Mouse (Mus musculus): ENCODE measurements at regions not wholly inside any gene's neighbourhood (a gene's known extent, or its start where the extent isn't known, plus 50 kb on each side); places are given as distances from the start of the nearest gene placed in this dataset.

- no peak for DNase-seq (ENCODE audit: low spot score)
These were observed 117.0 kb upstream of the Spdye4c start for GRCm38 (mm10) chr2:128473997-128474396.

DNA sequence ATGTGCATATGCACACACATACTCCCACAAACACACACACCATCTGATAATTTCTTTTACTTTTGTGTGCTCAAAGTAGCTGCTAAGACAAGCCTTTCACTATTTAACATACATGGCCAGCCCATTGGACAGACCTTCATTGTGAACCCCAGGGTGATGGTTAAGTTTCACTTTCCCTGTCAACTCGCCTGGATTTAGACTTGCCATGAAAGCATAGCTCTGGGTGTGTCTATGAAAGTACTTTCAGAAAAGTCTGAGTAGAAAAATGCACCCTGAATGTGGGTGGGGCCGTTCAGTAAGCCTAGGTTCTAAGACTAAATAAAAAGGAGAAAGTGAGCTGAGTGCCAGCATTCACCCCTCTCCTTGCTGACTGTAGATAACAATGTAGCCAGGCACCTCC lies 113.8 kb upstream of the Spdye4c start:
- DNase-seq (ENCODE audit: low spot score), result no peak

DNA sequence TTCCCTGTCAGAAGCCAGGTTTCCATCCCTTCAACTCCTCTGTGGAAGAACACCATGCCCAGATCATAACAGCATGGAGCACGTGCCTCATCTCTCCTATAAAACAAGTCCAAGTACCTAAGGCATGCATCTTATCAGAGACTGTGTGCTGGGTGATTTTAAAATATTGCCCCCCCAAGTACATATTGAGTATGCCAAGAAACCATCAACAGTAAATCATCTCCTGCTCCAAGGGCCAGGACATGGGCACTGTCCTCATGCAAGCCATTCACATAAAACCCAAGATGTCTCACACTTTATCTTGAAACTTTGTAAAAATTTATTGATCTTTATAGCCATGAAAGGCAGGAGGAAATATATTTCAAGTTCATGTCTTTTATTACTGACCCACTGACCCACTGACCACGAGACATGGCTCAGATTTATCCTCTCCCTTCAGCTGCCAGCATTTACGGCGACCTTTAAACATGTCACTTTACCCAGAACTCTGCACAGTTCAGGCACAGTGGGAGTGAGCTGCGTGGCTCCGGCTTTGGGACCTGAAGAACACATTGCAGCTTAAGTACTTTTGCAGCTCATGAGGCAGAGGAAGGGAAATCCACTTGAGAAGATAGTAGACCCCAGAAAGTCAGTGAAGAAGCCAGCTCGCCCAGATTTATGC lies 99.7 kb upstream of the Spdye4c start:
- DNase-seq (ENCODE audit: low spot score), result no peak

DNA sequence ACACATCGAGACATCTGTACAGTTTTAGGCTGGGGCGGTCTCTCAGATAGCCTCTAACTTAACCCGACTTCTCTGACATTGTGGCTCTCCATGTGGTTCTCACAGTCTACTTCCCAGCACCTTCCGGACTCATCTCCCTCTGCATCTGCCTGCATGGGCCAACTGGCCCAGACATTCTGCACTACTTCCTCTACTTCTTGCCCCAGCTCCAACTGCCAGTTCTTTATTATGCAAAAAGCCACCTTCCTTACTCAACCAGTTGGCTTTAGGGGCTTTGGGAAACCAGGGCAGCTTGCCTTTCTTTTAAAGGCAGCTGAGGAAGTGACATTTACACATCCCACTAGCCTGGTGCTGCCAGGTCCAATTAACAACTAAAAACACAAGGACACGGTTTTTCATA lies 97.1 kb upstream of the Spdye4c start:
- DNase-seq (ENCODE audit: low spot score), result no peak

- DNase-seq (ENCODE audit: low spot score), result no peak
These were observed 93.1 kb upstream of the Spdye4c start for GRCm38 (mm10) chr2:128497891-128498290.

GRCm38 (mm10) chr2:128498611-128499010 lies 92.4 kb upstream of the Spdye4c start:
- DNase-seq (ENCODE audit: low spot score), result no peak

- peak; percentile 25 for DNase-seq (ENCODE audit: low spot score)
These were observed 91.3 kb upstream of the Spdye4c start for GRCm38 (mm10) chr2:128499575-128500184.

DNA sequence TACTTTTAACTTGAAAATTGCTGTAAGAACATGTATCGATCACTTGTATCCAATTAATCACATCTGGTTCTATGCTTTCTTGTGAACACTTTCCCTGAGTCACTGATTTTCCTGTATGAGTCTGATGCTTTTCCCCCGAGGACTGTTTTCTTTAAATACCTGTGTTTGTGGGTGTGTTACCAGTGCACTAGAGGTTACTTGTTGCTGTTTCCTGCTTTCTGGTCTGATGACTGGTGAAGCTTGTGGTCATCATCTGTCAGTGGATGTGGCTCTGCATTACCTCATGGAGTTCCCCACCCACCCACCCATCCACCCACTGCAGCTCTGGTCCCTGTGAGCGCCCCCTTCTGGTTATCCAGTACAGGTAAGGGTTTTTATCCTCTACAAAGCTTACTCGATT lies 88.3 kb upstream of the Spdye4c start:
- DNase-seq (ENCODE audit: low spot score), result peak; percentile 12

- DNase-seq (ENCODE audit: low spot score), result no peak
These were observed 87.7 kb upstream of the Spdye4c start for GRCm38 (mm10) chr2:128503136-128503935.

- no peak for DNase-seq (ENCODE audit: low spot score)
These were observed 83.3 kb upstream of the Spdye4c start for GRCm38 (mm10) chr2:128507591-128508243.

GRCm38 (mm10) chr2:128508244-128508605 lies 82.8 kb upstream of the Spdye4c start:
- DNase-seq (ENCODE audit: low spot score), result no peak

GRCm38 (mm10) chr2:128511291-128511690 lies 79.7 kb upstream of the Spdye4c start:
- DNase-seq (ENCODE audit: low spot score), result no peak

DNA sequence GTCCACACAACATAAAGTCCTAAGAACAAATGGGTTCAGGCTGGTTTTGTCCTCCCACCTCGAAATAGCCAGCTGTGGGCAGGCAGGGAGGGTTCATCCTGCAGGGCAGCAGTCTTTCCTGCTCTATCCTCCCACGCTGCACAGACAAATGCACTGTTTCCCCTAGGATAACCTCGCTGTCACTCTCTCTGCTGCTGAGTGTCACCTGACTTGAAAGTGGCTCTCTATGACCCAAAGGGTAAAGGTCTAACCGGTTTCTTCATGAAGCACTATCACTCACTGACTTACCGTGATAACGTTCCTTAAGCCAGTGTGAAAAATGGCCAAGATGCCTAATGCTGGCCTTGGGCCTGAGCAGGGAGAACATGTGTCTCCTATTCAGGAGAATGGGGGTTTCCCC lies 78.2 kb upstream of the Spdye4c start:
- no peak for DNase-seq (ENCODE audit: low spot score)

DNA sequence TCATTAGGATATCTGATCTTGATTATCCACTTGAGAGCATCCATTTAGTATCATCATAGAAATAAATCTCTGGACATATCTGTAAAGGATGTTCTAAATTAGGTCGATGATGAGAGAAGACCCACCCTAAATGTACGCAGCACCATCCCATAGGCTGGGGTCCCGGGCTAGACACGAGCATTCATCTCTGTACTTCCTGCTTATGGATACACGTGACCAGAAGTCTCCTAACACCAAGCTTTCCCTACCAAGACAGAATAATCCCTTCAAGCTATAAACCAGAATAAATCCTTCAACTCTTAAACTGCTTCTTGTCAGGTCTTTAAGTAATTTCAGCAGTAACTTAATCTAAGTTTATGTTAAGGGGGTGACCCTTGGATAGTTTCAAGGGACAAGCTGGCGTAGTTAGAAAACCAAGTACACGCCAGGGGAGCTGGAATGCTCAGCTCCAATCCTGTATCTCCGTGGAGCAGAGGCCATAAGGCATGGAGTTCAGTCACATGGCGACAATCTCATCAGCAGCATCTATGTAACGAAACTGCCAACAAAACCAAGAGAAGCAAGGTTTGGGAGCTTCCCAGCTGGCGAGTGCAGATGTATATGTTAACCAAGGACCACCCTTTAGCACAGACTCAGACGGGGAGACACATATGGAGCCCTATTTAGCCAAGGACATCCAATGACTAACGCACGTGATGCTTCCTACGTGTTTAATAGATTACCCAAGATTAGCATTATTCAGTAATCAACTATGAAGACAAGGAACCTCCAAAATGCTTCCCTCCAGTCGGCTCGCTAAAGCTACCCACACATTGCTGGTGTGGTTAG lies 76.3 kb upstream of the Spdye4c start:
- DNase-seq (ENCODE audit: low spot score), result no peak

DNA sequence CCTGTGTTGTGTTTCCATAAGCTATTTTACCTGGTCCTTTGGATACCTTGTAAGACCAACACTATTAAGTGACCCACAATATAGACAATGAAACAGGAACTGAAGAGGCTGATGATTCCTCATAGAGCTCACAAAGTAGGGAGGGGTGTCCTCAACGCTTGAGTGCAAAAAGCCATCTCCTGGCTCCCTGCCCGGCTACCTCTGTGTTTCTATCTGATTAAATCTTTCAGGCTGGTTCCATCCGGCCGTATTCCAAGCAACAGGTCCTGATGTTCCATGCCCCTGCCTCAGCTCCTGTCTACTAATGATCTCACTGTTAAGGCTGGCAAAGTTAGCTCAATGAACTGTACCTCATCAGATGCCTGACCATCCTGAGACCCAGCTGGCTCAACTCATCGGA lies 75.3 kb upstream of the Spdye4c start:
- DNase-seq (ENCODE audit: low spot score), result no peak

DNA sequence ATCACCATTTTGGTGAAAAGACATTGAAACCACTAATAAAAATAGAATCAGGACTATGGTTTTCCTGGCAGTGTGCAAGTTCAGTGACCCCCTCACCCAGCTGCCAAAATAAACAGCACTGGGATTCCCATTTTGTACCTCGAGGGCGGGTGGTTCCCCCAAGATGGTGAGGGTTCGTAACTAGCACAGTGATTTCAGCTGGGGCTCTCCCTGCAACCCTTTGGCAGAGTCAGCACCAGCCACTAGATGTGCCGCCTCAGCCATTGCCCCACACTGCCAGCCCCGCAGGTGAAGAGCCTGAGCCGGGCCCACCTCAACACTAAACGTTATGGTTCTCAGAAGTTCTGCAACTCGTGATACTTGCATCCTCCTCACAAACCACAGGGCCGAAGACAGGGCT lies 74.3 kb upstream of the Spdye4c start:
- DNase-seq (ENCODE audit: low spot score), result no peak

DNA sequence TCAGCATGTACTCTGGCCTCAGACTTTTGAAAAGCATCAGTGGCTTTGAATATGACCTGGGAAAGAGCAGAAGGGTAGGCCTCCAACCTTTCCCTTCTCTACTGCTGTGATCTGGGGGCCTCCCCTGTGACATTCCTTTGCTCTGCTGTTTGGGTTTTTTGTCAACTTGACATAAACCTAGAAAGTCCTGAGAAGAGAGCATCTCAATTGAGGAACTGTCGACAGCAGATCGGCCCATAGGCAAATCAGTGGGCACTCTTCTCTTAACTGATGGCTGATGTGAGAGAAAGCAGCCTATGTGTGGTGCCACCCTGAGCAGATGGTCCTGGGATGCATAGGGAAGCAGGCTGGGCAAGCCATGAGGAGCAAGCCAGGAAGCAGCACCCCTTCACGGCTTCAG lies 72.9 kb upstream of the Spdye4c start:
- DNase-seq (ENCODE audit: low spot score), result no peak

DNA sequence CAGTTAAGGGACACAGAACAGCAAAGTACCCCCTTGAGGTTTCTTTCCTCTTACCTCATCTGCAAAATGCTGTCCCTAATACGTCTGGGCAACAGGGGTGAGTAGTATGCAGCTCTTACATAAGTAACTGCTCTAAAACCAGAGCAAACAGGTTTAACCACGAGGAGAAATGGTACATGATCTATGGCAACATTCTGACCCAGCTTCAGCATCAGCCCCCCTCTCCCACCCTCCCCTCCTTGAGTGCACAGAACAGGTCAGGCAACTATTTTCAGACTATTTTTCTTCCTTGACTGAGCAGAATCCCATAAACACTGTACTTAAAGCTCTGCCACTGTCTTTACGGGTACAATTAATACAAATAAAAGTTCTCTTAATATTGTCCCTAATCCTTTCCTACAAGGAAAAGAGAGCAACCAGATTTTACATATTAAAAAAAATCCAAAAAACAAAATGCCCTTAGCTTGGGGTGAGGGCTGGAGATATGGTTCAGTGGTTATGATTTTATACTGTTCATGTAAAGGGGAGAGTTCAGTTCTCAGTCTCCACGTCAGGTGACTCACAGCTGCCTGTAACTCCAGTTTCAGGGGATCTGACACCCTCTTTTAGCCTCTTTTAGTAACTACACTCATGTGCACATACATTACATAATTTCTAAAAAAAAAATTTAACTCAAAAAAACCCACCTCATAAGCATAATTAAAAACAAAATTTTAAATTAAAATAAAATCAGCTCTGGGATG lies 69.1 kb upstream of the Spdye4c start:
- no peak for DNase-seq (ENCODE audit: low spot score)

- no peak for DNase-seq (ENCODE audit: low spot score)
These were observed 67.4 kb upstream of the Spdye4c start for GRCm38 (mm10) chr2:128523425-128524108.

DNA sequence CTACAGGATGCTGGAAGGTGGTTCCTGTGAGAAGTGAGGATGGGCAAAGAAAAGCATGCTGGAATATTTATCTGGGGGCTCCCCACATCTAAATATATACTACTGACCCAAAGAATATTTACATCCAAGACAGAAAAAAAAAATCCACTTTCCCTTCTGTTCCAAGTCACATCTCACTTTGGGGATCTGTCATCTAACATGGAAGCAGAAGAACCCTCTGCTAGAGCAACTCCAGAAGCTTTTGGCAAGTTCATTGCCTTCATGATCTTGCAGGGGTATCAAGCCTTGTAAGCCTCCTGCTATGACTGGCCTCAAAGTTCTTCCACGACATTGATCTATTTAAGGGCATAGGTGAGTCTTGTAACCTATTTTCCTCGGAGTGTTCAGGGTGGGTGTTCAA lies 64.9 kb upstream of the Spdye4c start:
- DNase-seq (ENCODE audit: low spot score), result no peak

DNA sequence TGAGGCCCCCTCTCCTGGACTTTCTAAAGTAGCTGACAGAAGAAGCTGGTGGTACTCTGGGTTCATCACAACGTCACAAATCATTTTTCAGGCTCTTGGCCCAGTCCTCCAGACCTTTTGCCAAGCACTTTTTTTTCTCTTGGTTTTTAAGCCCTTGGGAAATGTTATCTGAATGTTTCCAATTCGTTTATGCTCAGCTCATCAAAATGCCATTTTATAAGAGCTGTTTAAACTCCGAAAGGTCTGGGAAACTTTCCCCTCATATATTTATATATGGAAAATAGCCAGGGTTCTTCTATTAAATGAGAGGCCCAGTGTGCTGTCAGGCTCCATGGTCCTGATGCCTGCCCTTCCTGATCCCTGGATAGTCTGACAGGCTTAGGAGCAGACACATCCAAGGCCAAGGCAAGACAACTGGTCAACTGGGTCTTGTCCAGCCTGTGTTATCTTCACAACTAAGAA lies 64.1 kb upstream of the Spdye4c start:
- no peak for DNase-seq (ENCODE audit: low spot score)
